ENCODE assay signal across 8 mouse cellular contexts in the genomic region with DNA sequence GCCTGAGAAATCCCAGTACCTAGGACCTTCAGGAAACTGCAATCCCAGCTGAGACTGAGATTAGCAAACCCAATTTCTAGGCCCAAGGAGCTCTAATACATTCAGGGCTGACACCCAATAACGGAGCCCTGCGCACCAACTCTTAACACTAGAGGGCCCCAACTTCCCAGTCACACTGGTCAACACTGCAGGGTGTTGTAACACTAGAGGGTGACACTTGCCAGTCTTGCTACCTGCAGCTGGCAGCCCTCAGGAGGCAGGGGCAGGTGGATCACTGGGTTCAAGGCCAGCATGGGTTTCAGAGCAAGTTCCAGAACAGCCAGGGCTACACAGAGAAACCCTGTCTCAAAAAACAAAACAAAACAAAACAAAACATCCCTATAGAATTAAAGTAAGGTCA. TPM values are rescaled to one million over a fixed set of nuclear protein-coding genes. Genes with fewer than 3 reads are reported as not detected.
DNase-seq lines count a peak whose midpoint lies in the region; ATAC-seq lines count a peak whose summit lies in the region.

No protein-coding gene starts in this region.

- peak; percentile 85 for DNase-seq in ZHBTc4 (ENCODE audit: low read depth, low spot score)
- DNase-seq in embryonic facial prominence, embryonic 11.5 days (ENCODE audit: low spot score) = peak; percentile 68
- peak; percentile 81 for DNase-seq in lung, postnatal 25 days (ENCODE audit: low spot score)
- DNase-seq in retina, postnatal 1 day = peak; percentile 69
- DNase-seq in frontal cortex, adult 2 months (ENCODE audit: extremely low spot score in 1 of 2, low spot score in 1 of 2) = no peak

- no peak overlapping the region for H3K4me2 ChIP-seq in embryonic facial prominence, embryonic 11.5 days (ENCODE audit: low read depth, low read length)
- H3K4me2 ChIP-seq in heart, embryonic 12.5 days = no peak overlapping the region
- no peak overlapping the region for H3K4me2 ChIP-seq in kidney, embryonic 14.5 days (replicated peaks; ENCODE audit: low read depth, low read length)

- H3K4me3 ChIP-seq in embryonic facial prominence, embryonic 11.5 days (ENCODE audit: low read depth, low read length) = no peak overlapping the region
- no peak overlapping the region for H3K4me3 ChIP-seq in heart, embryonic 12.5 days
- H3K4me3 ChIP-seq in kidney, embryonic 14.5 days (ENCODE audit: low read length) = no peak overlapping the region

- no peaks in the 10 kb centered on the region for H3K36me3 ChIP-seq in embryonic facial prominence, embryonic 11.5 days (replicated peaks; ENCODE audit: control insufficient read depth, insufficient read depth, low read depth, low read length)
- 0 out of 2 replicates have a peak, but pooled peaks cover 2% of the 10 kb centered on the region for H3K36me3 ChIP-seq in heart, embryonic 12.5 days
- no peaks in the 10 kb centered on the region; the same call in 1 of the 2 replicates for H3K36me3 ChIP-seq in kidney, embryonic 14.5 days (ENCODE audit: control insufficient read depth, insufficient read depth, low read length)

- no peak overlapping the region for H3K27ac ChIP-seq in embryonic facial prominence, embryonic 11.5 days (replicated peaks; ENCODE audit: low read depth, low read length)
- no peak overlapping the region for H3K27ac ChIP-seq in heart, embryonic 12.5 days (ENCODE audit: poor library complexity, severe bottlenecking)
- no peak overlapping the region for H3K27ac ChIP-seq in kidney, embryonic 14.5 days (ENCODE audit: low read depth, low read length)

- 13% methylated on average over 2 of the region's 2 CpGs for WGBS in embryonic facial prominence, embryonic 11.5 days
- 11% methylated on average over 2 of the region's 2 CpGs for WGBS in heart, embryonic 12.5 days
- WGBS in kidney, embryonic 14.5 days = 32% methylated on average over 2 of the region's 2 CpGs

- H3K9ac ChIP-seq in embryonic facial prominence, embryonic 11.5 days (replicated peaks; ENCODE audit: low read length) = no peak overlapping the region
- no peak overlapping the region for H3K9ac ChIP-seq in heart, embryonic 12.5 days
- no peak overlapping the region for H3K9ac ChIP-seq in kidney, embryonic 14.5 days (ENCODE audit: low read depth, low read length)

- no peaks in the 10 kb centered on the region for H3K9me3 ChIP-seq in embryonic facial prominence, embryonic 11.5 days (replicated peaks; ENCODE audit: control insufficient read depth, low read length)
- H3K9me3 ChIP-seq in heart, embryonic 12.5 days (replicated peaks) = no peaks in the 10 kb centered on the region
- no peaks in the 10 kb centered on the region for H3K9me3 ChIP-seq in kidney, embryonic 14.5 days (ENCODE audit: control insufficient read depth, low read length)

- ATAC-seq in CD4-positive, CD25-positive, alpha-beta regulatory T cell, adult 4 months = peak; percentile 66
- 0 out of 2 replicates have a peak, but pooled peaks have one; percentile 35 for ATAC-seq in embryonic facial prominence, embryonic 11.5 days (replicated peaks; ENCODE audit: insufficient number of reproducible peaks, low FRiP score, low TSS enrichment, low read depth)
- ATAC-seq in heart, embryonic 12.5 days (ENCODE audit: insufficient number of reproducible peaks, low FRiP score) = peak; percentile 83
- peak; percentile 75 for ATAC-seq in kidney, embryonic 14.5 days (ENCODE audit: low FRiP score, low TSS enrichment)

- H3K4me1 ChIP-seq in embryonic facial prominence, embryonic 11.5 days (ENCODE audit: control insufficient read depth, insufficient read depth, low read length) = no peaks in the 10 kb centered on the region
- H3K4me1 ChIP-seq in heart, embryonic 12.5 days (replicated peaks) = peaks cover 20% of the 10 kb centered on the region
- H3K4me1 ChIP-seq in kidney, embryonic 14.5 days (ENCODE audit: control insufficient read depth, insufficient read depth, low read length) = peaks cover 10% of the 10 kb centered on the region; the same call in 1 of the 2 replicates

- H3K27me3 ChIP-seq in embryonic facial prominence, embryonic 11.5 days (ENCODE audit: control insufficient read depth, insufficient read depth, low read length) = no peaks in the 10 kb centered on the region
- H3K27me3 ChIP-seq in heart, embryonic 12.5 days (replicated peaks) = no peaks in the 10 kb centered on the region
- no peaks in the 10 kb centered on the region for H3K27me3 ChIP-seq in kidney, embryonic 14.5 days (ENCODE audit: control insufficient read depth, insufficient read depth, low read length)

RNA-seq across cellular contexts. Expression of a gene that starts 0.6 kb away (rescaled TPM):
- 10 to 100 TPM; 35.2 to 39.0 TPM for polyA plus RNA-seq in CD4-positive, CD25-positive, alpha-beta regulatory T cell, adult 4 months (2017; shearing (Covaris generic))
- 174 and 182 TPM in 2 replicates for polyA plus RNA-seq in embryonic facial prominence, embryonic 11.5 days (2014; fragmentation: Nextera tagmentation; extraction: Ambion mirVana)
- polyA plus RNA-seq in heart, embryonic 12.5 days (2016; fragmentation: Nextera tagmentation; extraction: Ambion mirVana) = 112 and 117 TPM in 2 replicates
- 106 and 149 TPM in 2 replicates for polyA plus RNA-seq in kidney, embryonic 14.5 days (2014; fragmentation: Nextera tagmentation; extraction: Ambion mirVana)
- 104 and 118 TPM in 2 replicates for polyA plus RNA-seq in frontal cortex, adult 2 months (2012; rRNA removed)

RNA-seq across cellular contexts. Expression of a gene that starts 8.9 kb away (rescaled TPM):
- polyA plus RNA-seq in CD4-positive, CD25-positive, alpha-beta regulatory T cell, adult 4 months (2017; shearing (Covaris generic)) = 1 to 10 TPM; 4.7 to 6.9 TPM
- 5.3 TPM in 2 replicates for polyA plus RNA-seq in embryonic facial prominence, embryonic 11.5 days (2014; fragmentation: Nextera tagmentation; extraction: Ambion mirVana)
- polyA plus RNA-seq in heart, embryonic 12.5 days (2016; fragmentation: Nextera tagmentation; extraction: Ambion mirVana) = 11.7 and 13.3 TPM in 2 replicates
- 5.6 and 7.5 TPM in 2 replicates for polyA plus RNA-seq in kidney, embryonic 14.5 days (2014; fragmentation: Nextera tagmentation; extraction: Ambion mirVana)
- 8.3 and 8.8 TPM in 2 replicates for polyA plus RNA-seq in frontal cortex, adult 2 months (2012; rRNA removed)

Comparison
In these comparisons a context has a peak if more than half of its experiments do, and no peak if none do; other contexts are left out.
1. DNase-seq: peak in ZHBTc4 (single experiment), embryonic facial prominence, embryonic 11.5 days (single experiment), lung, postnatal 25 days (single experiment) and retina, postnatal 1 day (single experiment); none in frontal cortex, adult 2 months (0 of 2).
2. Peak in every context shown above with its lines, with median percentiles within 50 percentile points of each other: ATAC-seq.